Mouse (Mus musculus) layer of hippocampus, adult 8-10 months (tissue): ENCODE results near the gene Minpp1. TPM values are rescaled to one million over a fixed set of nuclear protein-coding genes. Genes with fewer than 3 reads are reported as not detected.

ENCODE experiments used
- DNase-seq, 2 experiments: peaks; one replicate each; pipeline ENCODE4 v3.0.0; 2022; ENCODE audit warnings: low spot score in 2 of 2
- total RNA-seq, 4 experiments: library from RNA; stranded (reverse); gene quantifications; 2 replicates each; pipeline ENCODE4 v1.2.4; 2022

Gene Minpp1
- total RNA-seq, 4 experiments from 2014 or later, result 54.8 to 58.1 (median 55.9) TPM

DNA sequence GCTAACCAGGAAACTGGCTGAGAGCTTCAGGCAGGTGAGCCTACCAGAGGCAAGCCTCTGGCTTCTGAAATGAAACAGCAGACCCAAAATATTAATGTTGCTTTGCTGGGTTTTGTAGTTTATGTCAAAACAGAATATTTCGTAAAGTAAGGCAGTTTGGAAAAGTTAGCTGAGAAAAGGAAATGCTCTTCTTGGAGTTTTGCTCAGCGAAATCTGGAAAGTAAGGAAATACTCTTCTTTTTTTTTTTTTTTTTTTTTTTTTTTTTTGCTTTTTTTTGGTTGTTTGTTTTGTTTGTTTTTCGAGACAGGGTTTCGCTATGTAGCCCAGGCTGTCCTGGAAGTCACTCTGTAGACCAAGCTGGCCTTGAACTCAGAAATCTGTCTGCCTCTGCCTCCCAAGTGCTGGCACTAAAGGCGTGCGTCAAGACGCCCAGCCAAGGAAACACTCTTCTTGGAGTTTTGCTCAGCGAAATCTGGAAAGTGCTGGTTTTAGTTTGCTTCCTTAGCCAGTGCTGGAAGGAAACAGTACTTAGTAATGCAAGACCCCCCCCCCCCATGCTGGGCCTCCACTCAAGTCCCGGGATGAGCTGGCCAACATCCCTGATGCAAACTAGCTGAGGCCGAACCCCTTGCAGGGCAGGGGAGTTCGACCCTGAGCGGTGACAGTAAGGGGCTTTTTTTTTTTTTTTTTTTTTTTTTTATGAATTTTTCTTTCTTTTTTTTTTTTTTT lies 3.8 kb downstream of the Minpp1 start:
- no peak for DNase-seq

DNA sequence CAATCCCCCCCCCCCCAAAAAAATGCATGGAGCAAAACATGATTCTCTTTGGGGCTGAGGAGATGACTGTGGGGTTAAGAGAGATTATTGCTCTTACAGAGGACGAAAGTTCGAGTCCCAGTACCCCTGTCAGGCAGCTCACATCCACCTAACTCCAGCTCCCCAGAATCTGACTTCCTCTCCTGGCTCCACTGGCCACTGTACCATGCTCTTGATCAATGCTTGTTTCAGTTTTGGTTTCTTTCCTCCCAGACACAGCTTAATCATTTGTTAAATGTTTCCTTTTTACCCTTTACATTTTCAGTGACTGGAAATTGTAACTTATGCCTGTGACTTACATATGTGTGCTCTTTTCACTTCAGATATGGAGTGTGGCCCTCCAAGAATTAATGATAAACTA lies 5.4 kb downstream of the Minpp1 start:
- DNase-seq, result no peak

DNA sequence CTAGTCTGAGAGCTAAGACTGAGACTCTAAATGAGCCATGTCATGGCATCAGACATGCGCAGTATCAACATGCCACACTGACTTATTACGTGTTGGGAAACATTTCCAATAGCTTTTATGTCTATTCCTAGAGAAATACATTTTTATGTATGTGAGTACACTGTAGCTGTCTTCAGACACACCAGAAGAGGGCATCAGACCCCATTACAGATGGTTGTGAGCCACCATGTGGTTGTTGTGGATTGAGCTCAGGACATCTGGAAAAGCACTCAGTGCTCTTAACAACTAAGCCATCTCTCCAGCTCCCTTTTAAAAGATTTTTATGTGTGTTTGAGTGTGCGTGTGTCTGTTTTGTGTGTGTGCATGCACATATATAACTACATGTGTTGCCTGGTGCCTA lies 6.8 kb downstream of the Minpp1 start:
- DNase-seq, result no peak

DNA sequence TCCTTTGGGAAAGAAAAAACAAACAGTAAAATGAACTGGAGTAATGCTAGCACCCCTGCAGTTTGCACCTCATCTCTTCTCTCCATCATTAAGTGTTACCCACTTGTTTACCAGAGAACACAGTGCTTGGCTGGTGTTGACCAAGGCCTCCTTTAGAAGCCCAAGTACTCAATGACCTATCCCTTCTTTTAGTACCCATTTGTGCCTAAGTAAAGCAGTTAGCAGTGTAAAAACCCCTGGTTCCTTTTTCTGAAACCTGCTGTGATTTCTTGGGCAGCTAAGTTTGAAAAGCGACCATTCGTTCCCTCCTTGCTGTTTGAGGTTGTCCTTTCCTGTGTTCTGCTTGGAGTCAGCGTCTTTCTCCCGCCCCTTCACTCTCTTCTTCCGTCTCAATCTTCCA lies 7.4 kb downstream of the Minpp1 start:
- no peak for DNase-seq

DNA sequence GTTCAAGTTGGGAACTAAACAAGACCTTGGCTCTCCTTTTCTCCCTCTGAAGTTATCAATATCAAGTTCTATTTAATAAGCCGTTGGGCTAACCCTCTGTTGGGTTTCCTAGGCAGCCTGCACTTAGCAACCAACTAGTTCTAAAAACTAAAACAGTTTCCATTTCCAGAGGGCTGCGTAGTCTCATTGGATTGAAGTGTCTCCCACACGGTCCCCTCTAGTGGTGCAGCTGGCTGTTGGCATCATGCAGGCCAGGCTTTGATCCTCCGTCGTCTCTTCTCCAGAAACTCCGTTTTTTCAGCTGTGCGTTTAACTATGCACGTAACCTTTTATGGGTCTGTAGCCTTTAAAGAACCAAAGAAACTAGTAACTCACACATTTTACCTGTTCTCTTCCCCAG lies 7.9 kb downstream of the Minpp1 start:
- DNase-seq, result peak; percentile 27 to 30

DNA sequence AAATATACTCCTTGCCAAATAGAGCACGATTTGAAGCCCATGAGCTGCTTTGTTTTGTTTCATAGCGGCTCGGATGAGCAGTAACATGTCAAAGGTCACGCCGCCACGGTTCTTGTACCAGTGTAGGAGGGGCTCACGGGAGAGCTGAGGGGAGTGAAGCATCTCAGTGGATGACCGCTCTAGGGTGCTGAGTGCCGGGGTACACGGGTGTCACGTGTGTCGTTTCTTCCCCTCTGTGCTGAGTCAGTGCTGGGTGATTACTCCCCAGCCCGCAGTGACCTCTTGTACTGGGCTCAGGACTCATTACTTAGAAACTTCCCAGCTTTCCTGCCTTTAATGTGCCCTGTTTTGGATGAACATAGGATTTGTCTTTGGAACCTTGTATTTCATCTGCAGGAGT lies 9.0 kb downstream of the Minpp1 start:
- DNase-seq, result no peak

DNA sequence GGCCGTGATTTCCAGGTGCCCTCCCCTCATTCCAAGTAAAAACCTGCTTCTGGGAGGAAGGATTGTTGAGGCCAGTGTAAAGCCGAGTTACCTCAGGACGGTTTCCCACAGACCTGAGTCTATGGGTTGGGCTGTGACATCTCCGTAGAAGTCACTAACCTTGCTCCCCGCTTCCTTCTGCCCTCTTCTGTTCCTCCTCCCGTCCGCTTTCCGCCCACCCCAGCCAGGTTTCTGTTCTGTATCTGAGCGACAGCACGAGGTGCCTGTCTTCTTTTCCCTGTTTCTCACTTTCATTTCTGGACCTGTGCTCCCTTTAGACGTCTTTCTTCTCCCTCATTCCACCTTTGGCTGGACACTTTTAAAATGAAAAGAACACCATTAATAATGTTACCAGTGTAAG lies 9.5 kb downstream of the Minpp1 start:
- DNase-seq, result no peak

DNA sequence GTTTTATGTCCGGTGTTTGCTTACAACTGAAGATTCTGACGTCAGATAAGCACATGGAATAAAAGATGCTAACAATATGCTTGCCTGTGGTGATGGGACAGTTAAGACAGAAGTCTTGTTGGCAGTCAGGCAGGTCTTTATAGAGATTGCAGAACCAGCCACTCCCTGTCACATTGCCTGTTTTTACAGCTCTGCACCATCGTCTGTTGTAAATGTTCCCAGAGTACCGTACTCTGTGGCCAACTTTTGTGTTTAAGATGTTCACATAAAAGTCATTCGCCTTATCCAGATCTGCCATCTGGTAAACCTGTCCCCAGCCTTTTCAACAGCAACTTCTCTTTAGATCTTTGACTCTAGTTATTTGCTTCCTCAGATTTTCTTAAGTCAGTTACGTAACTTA lies 11.8 kb downstream of the Minpp1 start:
- no peak for DNase-seq

DNA sequence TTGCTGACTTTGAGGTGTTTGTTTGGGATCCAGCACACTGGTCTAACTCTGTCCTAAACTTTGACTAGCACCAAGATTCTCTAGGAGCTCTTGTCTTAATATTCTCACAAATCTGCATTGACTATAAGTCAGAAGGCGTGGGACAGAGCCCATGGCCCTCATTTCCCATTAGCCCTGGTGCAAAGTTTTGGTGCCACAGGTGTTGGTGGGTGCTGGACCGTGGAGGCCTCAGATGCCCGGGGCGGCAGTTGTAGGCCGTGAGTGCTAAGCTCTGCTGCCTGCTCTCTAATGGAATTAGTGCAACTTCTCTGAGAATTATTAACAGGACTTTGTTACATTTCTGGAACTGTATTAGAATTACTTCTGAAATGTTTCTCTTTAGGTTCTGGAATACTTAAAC lies 12.4 kb downstream of the Minpp1 start:
- DNase-seq, result no peak

DNA sequence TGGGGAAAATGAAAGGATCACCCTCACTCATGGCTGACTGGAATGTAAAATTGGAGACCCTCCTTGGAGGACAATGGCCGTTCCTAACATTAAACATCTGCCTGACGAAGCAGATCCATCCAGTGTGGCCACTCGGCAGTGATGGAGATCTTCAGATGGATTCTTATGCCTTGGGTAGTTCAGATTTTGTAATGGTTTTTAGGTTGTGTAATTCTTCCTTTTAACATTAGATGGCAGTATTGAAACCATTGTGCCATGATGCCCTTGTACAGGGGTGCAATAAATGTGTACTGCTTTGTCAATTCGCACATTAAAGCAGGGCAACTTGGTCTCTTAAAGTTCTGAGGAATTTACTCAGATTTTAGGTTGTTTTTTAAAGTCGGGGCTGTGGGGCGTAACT lies 15.8 kb downstream of the Minpp1 start:
- no peak for DNase-seq

DNA sequence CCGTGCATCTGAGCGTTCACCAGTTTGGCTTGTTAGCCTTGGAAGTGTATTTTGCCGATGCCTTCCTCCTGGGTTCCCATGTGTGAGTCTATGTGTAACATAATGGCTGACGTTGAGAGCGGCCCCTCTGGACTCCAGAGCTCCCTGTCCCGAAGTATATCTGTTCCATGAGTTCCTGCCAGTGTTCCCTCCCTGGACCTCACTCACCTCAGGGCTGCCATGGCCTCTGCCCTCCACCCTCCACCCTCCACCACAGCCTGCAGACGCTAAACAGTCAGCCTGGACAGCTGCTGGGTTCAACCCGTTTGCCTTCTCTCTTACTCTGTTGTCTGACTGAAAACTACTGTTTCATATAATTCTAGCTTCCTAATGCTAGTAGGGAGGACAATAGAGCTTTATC lies 20.5 kb downstream of the Minpp1 start:
- DNase-seq, result no peak

DNA sequence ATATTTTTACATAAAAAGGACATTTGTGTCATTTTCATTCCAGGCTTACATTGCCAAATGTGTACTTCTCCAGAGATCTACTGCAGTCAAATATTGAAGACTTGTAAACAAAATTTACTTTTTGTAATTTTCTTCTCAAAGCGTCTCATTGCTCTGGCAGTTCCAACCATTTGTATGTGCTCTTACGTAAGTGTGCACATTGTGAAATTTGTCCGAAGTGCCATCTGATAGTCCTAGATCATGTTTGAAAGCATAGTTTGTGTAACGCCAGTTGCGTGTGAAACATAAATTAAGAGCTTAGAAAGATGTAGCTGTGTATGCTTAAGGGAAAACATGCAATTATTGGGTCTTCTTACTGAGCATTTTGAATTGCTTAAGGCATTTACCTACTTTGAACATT lies 20.9 kb downstream of the Minpp1 start:
- no peak for DNase-seq

DNA sequence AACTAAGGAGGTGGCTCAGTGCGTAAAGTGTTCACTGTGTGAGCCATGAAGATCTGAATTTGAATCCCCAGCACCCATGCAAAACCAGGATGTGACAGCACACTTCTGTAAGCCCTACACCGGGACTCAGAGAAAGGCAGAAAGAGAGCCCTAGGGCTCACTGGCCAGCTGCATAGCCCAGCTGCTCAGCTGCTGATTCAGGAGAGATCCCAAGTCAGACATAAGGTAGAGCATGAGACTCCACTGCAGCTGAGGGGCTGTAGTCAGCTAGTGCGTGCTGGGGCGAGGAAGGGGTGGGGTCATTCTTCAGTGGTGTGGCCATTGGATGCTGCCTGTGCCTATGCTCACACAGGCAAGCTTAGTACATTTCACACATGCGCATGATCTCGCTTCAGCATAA lies 21.5 kb downstream of the Minpp1 start:
- DNase-seq, result no peak

DNA sequence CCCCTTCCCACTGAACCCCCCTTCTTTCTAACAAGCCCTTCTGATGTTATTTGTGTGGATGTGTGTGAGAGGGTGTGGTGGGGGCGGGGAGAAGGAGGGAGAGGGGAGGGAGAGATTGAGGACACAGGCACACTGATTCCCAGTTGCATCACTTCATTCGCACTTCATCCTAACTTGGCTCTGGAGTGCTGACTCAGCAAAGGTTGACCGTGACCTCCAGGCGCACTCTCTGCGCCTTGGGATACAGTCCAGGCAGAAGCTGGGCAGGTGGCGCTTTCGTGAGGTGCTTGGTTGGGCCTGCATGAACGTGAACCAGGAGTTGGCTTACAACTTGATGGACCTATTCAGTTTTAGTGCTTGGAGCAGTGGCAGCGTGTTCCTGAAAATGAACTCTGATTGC lies 22.0 kb downstream of the Minpp1 start:
- DNase-seq, result no peak

DNA sequence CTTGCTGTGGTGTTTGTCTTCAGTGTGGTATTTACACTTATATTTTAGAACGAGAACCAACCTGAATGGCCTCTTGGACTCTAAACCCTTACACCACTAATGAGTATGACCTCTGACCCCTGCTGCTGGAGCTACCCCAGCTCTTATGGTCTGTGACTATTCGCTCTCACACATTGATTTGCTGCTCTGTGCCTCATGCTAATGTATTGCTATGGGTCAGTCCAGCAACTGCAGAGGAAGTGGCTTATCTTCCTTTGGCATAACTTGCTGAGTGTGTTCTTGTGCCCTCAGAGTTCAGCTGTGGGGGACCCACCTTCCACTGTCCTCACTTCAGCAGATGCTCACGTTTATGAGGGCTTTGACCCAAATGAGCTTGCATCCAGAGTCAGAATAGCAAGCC lies 24.7 kb downstream of the Minpp1 start:
- no peak for DNase-seq

DNA sequence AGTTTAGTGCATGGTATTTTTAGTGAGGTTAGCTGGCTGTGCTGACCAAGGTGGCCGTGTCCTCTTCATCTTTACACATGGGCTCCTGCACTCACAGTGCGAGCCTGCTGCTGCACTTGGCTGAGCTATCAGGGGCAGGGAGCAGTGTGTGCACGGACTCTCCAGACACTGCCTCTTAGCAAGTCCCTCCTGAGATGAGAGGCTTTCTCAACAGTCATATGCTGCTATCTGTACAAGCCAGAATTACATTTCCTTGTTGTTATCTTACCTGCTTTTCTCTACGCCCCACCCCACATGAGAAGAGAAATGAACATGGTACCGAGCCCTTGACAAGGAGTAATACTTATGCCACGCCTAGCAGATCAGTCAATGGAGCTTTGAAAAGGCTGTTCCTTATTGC lies 25.4 kb downstream of the Minpp1 start:
- DNase-seq, result no peak

DNA sequence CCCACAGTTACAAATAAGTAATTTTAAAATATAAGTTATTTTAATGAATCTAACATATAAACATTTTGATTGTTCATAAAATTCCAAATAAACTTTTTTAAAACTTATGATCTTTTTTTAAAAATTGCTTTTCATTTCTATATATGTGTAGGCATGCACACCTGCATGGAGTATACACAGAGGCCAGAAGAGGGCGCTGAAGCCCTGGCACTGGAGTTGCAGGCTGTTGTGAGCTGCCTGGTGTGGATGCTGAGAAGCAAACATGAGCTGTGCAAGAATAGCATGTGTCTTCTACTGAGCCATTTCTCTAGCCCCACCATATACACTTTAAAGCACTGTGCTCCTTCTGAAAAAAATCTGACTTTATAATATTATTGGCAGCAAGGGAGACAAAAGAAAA lies 26.9 kb downstream of the Minpp1 start:
- DNase-seq, result no peak

DNA sequence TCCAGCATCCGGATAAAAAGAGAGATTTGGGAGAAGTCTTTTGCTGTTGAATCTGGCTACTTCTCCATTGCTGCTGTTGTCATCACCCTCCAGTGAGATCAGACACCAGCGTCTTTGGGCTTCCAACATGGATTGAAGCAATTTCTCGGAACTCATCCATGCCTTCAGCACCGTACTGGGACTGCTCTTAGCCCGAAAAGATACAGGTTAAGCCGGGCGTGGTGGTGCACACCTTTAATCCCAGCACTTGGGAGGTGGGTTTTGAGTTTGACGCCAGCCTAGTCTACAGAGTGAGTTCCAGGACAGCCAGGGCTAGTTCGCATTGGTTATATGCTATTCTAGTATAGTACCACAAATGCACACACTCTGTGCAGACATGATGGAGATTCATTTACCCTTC lies 31.0 kb downstream of the Minpp1 start:
- no peak for DNase-seq

DNA sequence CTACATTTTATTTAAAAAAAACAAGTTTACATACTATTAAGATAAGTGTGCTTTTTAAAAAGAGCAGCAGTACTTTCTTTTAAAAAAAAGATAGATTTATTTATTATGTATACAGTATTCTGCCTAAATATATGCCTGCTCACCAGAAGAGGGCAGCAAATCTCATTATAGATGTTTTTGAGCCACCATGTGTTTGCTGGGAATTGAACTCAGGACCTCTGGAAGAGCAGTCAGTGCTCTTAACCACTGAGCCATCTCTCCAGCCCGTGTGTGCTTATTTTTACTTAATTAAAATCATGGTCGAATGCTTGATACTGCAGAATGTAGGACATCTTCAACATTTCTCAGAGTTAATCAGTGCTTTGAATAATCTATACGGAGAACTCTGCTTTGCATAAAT lies 35.9 kb downstream of the Minpp1 start:
- no peak for DNase-seq

DNA sequence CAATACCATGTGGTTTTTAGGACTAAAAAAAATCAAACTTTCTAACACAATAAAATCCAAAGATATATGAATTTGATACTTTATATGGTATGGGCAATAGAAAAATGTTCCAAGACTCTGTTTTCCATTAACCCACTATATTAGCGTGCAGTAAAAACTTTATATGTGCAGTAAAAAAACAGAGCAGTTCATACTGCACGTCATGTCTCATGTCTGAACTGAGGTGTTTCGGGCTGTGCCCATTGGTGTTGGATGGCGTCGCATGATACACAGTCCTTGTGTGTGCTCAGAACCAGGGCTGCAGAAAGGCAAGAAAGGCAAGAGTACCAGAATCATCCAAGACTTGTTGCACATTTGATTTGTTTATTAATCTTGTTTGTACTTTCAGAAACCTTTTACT lies 36.7 kb downstream of the Minpp1 start:
- DNase-seq, result no peak

DNA sequence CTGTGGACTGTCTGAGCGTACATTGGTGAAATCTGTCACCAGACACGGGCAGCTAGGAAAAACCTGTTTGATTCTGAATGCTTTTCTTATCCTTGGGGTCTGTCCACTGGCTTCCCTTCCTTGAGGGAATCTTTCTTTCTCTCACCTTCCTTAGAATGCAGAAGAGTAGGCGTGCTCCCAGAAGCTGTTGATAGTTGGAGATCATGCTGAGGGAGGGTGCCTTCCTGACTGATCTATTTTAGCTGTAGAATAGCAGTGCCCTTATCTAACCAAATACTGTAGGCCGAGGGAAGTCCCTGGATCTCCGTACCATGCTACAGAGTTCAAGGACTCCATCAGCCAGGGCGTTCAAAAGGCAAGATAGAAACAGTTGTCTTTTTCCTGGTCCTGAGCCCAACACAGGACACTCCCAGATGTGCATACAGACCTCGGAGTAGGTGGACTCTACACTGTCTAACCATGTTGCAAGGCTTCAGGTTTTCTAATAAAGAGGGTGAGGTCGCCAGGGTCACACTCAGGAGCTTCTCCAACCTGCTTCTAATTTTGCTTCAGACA lies 37.3 kb downstream of the Minpp1 start:
- no peak for DNase-seq

DNA sequence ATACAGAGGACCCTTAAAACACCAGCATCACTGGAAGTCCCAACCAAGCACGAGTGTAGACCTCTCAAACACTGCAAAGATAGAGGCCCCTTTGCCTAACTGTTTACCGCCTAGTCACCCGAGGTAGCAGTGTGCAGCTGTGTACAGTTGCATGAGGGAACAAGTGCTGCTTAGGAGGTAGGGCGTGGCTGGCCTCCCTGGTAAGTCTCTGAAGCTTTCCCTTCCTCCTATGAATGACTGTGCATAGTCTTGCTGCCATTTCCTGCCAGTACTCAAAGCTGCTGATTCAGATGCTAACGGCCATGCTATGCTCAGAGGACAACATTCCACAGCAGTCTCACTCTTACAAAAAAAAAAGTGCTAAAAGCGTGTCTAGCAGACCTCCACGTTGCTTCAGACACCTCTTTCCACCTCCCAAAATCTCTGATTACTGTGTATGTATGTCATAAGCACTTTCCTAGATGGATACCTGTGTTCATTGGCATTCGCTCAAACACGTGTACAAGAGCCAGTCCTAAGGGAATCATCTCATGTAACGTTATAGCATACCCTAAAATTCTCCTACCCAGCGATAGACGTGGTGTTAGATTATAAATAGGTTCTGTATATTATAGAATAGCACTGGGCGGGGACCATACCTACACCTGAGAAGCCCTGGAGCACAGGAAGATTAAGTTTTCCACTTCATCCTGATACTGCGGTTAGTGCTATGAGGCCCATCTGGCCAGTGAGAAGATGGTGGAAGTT lies 38.4 kb downstream of the Minpp1 start:
- DNase-seq, result no peak

DNA sequence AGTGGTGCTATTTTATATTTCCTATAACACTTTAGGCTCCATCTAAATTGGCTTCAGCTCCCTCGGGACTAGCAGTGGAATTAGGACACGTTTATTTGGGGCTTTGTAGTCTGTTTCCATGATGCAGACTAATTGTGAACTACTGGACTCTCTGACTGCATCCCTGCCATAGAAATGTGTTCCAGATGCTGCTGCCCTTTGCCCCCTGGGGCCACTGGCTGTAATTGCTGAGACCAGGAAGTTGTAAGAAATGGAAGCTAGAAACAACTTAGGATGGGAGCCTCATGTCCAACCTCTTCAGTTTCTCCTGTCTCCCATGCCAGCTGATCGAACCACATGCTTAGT lies 38.9 kb downstream of the Minpp1 start:
- no peak for DNase-seq
